Mouse (Mus musculus) ES-Bruce4 (cell line): ENCODE measurements around the gene Crygn.

Source experiments
- CTCF ChIP-seq: IDR thresholded peaks from one replicate; pipeline ENCODE4 v1.8.1; 2011; ENCODE audit warnings: low read depth, low read length
- EP300 ChIP-seq: IDR thresholded peaks from 2 replicates; pipeline ENCODE4 v1.6.1; 2011; ENCODE audit warnings: low read depth, low read length; ENCODE audit not compliant: insufficient read depth
- POLR2A ChIP-seq: IDR thresholded peaks from one replicate; pipeline ENCODE4 v1.8.1; 2011; ENCODE audit warnings: low read length; ENCODE audit not compliant: insufficient read depth

- TF ChIP-seq POLR2A (no peak), CTCF (no peak), EP300 (no peak)
Observed at GRCm38 (mm10) chr5:24739141-24739753, 18.6 kb downstream of the Crygn start.
